Mouse (Mus musculus) myocyte (in vitro differentiated cells): Measurements from ENCODE around the gene Rcan2.

Source experiments
- POLR2A ChIP-seq: IDR thresholded peaks from one replicate; pipeline ENCODE4 v1.6.1; 2011; ENCODE audit warnings: low read depth, mild to moderate bottlenecking, control low read depth, moderate library complexity; ENCODE audit not compliant: insufficient read length
- TCF12 ChIP-seq: IDR thresholded peaks from one replicate; pipeline ENCODE4 v1.6.1; 2011; ENCODE audit warnings: mild to moderate bottlenecking, control low read depth; ENCODE audit not compliant: poor library complexity, insufficient read depth, severe bottlenecking
- USF1 ChIP-seq: IDR thresholded peaks from one replicate; pipeline ENCODE4 v1.6.1; 2011; ENCODE audit warnings: low read depth, mild to moderate bottlenecking, control low read depth, moderate library complexity

GRCm38 (mm10) chr17:44004401-44004800 lies 203.2 kb downstream of the Rcan2 start:
- TF ChIP-seq TCF12 (no peak), POLR2A (no peak), USF1 (no peak)
